Mouse (Mus musculus): ENCODE results near the gene Accs.

Gene Accs

GRCm38 (mm10) chr2:93851303-93851702 lies 1.6 kb upstream of the Accs start:
- DNase-seq (ENCODE audit: low spot score): no peak

- DNase-seq (ENCODE audit: low spot score): no peak
Measured at GRCm38 (mm10) chr2:93850317-93850944, 688 bp upstream of the Accs start.

- no peak for DNase-seq (ENCODE audit: low spot score)
Measured at GRCm38 (mm10) chr2:93841349-93841748, 8.4 kb downstream of the Accs start.

DNA sequence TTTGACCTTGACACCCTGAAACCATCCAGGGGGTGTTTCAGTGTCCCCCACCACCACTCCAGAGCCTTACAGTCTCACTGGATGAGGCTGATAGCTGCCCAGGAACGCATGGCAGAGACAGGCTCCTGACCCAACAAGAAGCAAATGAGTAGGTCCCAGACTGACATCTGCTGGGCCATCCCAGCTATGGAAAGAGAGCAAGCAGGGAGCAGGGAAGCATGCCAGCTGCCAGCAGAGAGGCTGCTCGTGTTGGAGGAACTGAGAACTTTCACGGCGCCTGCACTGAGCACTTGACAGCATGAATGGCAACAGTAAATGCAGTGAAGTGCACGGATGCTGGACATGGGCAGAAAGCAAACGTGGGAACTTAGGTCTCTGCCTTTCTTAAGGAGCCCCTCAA lies 9.6 kb downstream of the Accs start:
- DNase-seq (ENCODE audit: low spot score): no peak

DNA sequence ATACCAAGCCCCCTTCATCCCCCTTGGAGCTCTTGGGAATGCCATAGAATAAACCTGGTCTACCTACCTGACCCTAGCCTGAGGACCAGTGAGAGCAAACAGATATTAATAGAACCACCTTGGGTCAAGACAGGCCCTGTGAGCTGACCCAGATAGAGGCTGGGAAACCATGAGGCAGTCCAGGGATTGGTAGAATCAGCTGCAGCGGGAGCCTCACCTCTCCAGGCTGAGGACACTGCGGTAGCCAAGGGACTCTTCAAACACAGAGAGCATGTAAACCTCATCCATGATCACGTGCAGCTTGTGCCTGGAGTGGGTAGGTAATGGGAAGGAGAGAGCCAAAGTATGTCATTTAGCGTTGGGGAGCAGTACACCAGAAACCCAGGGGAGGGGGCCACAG lies 10.8 kb downstream of the Accs start:
- no peak for DNase-seq (ENCODE audit: low spot score)

DNA sequence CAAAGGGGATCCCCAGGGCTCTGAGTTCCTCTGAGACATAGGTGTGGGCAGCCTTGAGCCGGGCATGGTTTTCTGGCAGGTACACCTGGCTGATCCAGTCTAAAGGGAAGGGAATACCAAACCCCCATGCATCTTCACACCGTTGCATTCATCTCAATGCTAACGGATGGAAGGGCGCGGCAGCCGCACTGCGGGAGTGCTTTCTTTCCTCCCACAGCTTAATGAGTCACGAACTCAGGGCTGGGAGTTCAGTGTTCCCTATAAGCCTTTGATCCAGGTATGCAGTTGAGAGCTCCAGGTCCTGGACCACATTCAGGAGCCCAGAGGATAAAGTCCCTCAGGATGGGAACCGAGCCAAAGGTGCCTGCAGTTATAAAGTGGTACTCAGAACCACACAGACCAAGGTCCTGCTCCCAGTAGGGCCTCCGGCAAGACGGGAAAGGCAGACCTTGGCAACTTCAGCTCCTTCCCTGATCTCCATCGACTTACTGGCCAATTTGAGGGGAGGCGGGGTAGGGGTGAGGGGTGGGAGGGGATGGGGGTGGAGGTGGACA lies 13.4 kb downstream of the Accs start:
- DNase-seq (ENCODE audit: low spot score): no peak

DNA sequence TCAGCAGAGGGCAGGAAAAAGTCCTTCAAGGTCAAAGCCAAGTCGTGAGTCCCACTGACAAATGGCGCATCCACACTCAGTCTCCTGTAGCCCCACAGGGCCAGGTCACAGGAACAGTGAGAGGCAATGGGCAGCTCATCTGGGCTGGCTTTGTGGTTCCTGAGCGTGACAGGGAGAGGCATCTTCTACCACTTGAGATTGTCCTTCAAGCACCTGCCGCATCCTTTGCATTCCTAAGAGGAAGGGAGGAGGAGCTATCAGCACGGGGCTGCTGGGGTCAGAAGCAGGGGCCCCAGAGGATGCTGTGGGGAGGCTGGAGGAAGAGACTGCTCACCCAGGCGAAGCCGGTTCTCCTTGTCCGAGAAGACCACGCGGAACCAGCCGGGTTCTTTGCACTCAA lies 14.1 kb downstream of the Accs start:
- DNase-seq (ENCODE audit: low spot score): no peak

DNA sequence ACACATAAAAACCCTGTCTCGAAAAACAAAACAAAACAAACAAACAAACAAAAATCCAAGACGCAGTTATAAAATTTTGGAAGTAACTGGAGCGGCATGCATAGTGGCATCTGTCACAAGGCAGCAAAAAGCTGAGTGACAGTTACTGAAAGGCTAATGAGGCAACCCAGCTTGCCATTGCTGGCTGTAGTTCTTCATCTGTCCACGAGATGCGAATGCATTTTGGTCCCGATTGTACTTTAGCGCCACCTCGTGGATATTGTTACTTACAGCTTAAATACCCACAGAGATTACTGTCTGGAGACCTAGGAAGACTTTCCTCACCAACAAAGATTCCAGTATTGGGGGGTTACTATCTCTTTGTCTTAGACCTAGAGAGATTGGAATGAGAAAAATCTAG lies 26.2 kb downstream of the Accs start:
- peak; percentile 83 for DNase-seq (ENCODE audit: low spot score)

DNA sequence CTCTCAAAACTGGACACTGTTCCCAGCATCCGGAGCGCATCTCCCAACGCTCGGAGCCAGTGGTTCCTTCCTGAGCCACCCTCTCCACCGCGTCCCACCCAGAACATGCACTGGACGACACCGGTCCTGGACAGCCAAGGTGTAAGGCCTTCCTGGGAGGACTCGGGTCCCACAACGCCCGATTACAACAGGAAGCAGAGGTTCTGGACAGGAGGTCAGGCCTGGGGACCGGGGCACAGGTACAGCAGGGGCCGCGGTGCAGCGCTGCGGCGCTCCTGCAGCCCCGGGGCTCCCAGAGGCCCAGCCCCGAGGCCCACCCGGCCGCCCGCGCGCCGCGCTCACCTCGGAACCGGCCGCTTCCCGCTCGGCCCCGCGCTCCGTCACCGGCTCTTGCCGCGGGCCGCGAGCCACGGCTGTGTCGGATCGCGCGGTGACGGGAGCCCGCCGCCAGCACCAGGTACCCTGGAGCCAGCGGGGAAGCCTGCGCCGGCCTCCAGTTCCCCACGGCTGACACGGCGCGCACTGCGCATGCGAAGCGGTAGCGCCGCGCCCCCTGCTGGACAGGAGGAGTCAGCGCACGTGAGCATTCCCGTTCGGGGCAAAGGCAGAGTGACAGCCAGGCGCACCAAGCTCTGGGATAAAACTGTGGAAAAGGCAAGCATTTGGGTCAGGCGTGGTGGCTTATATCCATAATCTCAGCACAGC lies 27.5 kb downstream of the Accs start, which contains the start of gene Ext2:
Gene Ext2 (minus strand): TSS at position 524 of the 705 bp plus-strand sequence.
- DNase-seq (ENCODE audit: low spot score): peak; percentile 84

- no peak for DNase-seq (ENCODE audit: low spot score)
Measured at GRCm38 (mm10) chr2:93817791-93818190, 32.0 kb downstream of the Accs start.

DNA sequence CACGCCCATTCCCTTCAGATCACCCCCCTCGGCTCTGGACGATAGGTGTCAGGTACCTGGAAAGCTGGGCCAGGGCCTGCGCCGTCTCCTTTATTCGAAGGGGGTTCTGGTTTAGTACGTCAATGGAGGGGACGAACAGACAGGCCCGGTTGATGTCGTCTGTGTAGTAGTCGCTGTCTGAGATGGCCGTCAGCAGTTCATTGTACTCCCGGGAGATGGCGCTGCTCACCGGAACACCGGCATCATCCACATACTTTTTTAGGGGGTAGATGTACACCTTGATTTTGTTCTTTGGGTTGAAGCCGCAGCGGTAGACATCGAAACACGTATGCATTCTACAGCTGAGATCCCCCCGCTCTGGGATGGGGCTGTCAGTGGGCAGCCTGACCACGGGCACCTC lies 36.4 kb downstream of the Accs start:
- DNase-seq (ENCODE audit: low spot score): no peak

GRCm38 (mm10) chr2:93811812-93812211 lies 37.9 kb downstream of the Accs start:
- DNase-seq (ENCODE audit: low spot score): peak; percentile 48

GRCm38 (mm10) chr2:93809931-93810330 lies 39.8 kb downstream of the Accs start:
- no peak for DNase-seq (ENCODE audit: low spot score)

DNA sequence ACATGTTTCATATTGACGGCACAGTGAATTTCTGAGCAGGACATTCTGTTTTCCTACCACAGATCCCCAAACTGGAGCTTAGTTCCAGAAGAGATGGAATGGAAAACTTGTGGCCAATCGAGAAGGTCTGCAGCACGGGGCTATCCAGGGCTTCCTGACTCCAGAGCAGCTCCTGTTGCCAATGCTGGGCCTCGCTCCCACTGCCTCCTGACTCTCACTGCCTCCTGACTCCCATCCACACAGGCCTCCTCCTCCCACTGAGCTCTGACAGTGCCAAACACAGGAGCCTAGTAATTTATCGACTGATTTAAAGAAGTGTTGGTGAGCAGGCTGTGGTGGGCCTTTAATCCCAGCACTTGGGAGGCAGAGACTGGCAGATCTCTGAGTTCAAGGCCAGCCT lies 41.7 kb downstream of the Accs start:
- DNase-seq (ENCODE audit: low spot score): no peak

DNA sequence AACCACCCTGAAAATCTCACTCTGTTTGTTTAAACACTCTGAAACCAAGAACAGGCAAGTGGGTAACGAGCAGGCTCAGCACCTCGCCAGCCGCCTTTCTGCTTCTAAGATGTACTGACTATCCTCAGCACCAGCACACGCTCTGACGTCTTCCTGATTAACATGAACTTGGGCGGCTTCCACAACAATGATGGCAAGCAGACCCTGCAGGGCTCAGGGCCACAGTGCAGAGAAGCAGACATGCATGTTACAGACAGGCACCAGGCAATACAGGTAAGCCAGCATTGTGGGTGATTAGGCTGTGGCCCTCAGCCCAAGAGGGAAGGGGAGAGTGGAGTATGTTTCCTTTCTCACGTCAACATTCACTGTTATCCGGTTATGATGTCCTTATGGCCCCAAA lies 42.3 kb downstream of the Accs start:
- no peak for DNase-seq (ENCODE audit: low spot score)

- no peak for DNase-seq (ENCODE audit: low spot score)
Measured at GRCm38 (mm10) chr2:93806487-93807201, 43.1 kb downstream of the Accs start.

DNA sequence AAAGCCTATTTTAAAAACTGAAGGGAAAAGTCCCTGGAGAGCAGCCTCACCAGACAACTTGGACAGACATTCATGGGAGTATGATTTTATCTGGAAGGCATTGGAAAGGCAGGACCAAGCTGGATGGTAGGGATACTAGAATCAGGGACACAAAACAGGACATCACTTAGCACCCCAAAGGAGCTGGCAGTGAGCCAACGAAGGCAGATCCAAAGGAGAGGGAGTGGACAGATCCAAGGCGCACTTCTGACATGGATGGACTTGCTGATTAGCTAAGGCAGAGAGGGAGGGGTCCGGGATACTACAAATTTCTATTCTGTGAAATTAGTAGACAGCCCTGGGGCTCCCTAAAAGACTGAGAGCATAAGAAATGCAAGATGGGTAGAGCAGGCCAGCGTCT lies 44.2 kb downstream of the Accs start:
- no peak for DNase-seq (ENCODE audit: low spot score)

- DNase-seq (ENCODE audit: low spot score): no peak
Measured at GRCm38 (mm10) chr2:93805066-93805465, 44.7 kb downstream of the Accs start.

- no peak for DNase-seq (ENCODE audit: low spot score)
Measured at GRCm38 (mm10) chr2:93802947-93803346, 46.8 kb downstream of the Accs start.

DNA sequence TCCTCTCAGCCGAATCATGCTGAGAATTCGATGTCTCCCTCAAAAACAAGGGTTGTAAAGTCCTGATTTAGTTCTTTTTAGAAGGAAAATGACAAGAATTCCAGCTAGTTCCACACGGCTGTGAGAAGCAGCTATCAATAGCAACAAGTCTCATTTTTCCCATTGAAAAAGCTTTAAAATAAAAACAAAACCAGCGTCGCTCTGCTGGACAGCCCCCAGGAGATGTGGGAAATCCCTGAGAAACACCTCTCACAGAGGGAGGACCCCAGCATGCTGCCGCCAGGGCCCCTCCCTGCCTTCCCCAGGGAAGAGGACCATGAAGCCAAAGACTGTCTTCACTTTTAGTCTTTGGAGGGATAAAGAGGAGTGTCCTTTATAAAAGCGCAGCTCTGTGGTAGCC lies 48.6 kb downstream of the Accs start:
- no peak for DNase-seq (ENCODE audit: low spot score)

DNA sequence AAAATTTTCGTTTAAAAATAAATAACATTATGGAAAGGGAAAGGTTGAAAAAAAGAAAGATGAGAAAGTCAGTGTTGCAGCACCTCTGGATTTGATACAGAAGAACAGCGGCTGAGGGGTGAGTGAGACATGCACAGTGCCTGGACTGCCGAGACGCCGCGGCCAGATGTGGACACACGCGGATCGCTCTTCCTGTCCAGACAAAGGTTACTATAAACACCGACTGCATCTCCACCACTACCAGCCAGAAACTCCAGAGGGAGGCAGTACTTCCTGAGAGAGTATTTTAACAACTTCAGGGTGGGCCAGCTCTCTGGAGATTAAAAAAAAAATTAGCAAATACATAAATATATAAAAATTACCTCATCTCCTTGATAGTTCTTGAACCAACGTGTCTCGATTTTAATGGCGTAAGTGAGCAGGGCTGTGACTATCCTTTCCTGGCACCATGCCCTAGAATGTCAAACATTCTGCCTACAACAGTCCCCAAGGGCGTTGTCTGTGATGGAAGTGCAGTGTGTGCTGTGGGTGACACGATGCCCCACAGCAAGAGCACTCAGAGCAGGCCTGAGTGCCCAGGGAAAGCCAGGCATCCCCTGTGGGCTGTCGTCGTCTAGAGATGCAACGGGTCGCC lies 52.5 kb downstream of the Accs start:
- no peak for DNase-seq (ENCODE audit: low spot score)

DNA sequence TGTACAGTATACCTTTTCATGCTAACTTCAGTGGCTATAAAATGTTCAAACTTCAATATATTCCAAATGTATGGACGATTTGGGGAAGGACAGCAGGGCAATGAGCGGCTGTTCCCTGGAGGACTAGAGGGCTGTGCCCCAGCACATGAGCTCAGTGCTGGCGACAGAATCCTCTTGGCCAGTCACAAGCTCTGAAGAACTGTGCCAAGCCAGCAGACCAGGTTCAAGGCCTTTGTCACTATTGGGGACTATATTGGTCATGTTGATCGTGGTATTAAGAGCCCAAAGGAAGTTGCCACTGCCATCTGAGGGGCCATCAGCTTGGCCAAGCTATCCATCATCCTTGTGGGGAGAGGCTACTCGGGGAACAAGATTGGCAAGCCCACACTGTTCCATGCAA lies 55.4 kb downstream of the Accs start:
- DNase-seq (ENCODE audit: low spot score): no peak
